Mouse (Mus musculus) CH12.LX (cell line): ENCODE results near the gene Slc32a1.

Experiments used
- CTCF ChIP-seq, 2 experiments: IDR thresholded peaks in 1 of 2; conservative IDR thresholded peaks in 1 of 2; 2 replicates each; pipeline ENCODE4 v1.5.1; 2011 to 2012; ENCODE audit warnings: low read depth in 2 of 2, low read length in 2 of 2, improper control_type of control experiment in 1 of 2, inconsistent platforms in 1 of 2, mild to moderate bottlenecking in 1 of 2, moderate library complexity in 1 of 2
- EP300 ChIP-seq: IDR thresholded peaks from 2 replicates; pipeline ENCODE4 v1.6.1; 2011; ENCODE audit warnings: low read length, improper control_type of control experiment
- GABPA ChIP-seq: IDR thresholded peaks from 2 replicates; pipeline ENCODE4 v1.6.1; 2012; ENCODE audit warnings: low read depth, low read length, improper control_type of control experiment, inconsistent platforms; ENCODE audit not compliant: insufficient replicate concordance
- JUND ChIP-seq: conservative IDR thresholded peaks from 2 replicates; pipeline ENCODE4 v1.6.1; 2011; ENCODE audit warnings: low read depth, low read length, improper control_type of control experiment
- POLR2A ChIP-seq: IDR thresholded peaks from 2 replicates; pipeline ENCODE4 v1.6.1; 2011; ENCODE audit warnings: low read depth, mild to moderate bottlenecking, improper control_type of control experiment, low read length
- RAD21 ChIP-seq: IDR thresholded peaks from 2 replicates; pipeline ENCODE4 v1.6.1; 2011; ENCODE audit warnings: low read depth, mild to moderate bottlenecking, low read length, improper control_type of control experiment, moderate library complexity
- TBP ChIP-seq: conservative IDR thresholded peaks from 2 replicates; pipeline ENCODE4 v1.6.1; 2011; ENCODE audit warnings: low read depth, low read length, improper control_type of control experiment
- ZC3H11A ChIP-seq: IDR thresholded peaks from 2 replicates; pipeline ENCODE4 v1.6.1; 2012; ENCODE audit warnings: low read depth, mild to moderate bottlenecking, inconsistent platforms, low read length, improper control_type of control experiment

- no peak for TF ChIP-seq CTCF (conservative IDR thresholded peaks at IDR 0.05 in 1 of 2, IDR thresholded peaks at IDR 0.05 in 1 of 2; ENCODE audit: low read depth in 2 of 2, low read length in 2 of 2)
- no peak for TF ChIP-seq EP300
- no peak for TF ChIP-seq POLR2A
- TF ChIP-seq RAD21 = no peak
- no peak for TF ChIP-seq GABPA
- TF ChIP-seq TBP = no peak
- TF ChIP-seq ZC3H11A = no peak
- TF ChIP-seq JUND = no peak
Observed at GRCm38 (mm10) chr2:158611326-158611719, 756 bp downstream of the Slc32a1 start.
